Comparison of ENCODE assay signal across 19 mouse cellular contexts in the genomic region with DNA sequence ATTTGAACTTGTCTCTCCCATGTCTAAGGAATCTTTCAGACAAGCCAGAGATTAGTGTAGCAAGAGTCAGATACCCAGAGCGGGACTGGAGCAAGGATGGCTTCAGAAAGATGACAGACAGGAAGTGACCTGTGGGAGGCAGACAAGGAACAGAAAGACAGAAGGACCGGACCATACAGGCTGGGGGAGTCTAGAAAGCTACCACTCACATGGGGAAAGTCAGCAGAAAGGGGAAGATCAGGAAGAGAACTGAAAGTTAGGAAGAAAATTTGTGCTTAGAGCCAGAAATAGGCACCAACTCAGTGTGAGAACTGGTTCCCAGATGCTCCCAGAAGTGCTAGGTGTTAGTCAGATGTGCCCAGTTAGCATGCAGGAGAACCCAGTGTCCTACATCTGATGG.
A peak's percentile ranks its signal among the peaks of the same experiment; 100 is the strongest.
DNase-seq lines count a peak whose midpoint lies in the region; ATAC-seq lines count a peak whose summit lies in the region.
"Had no signal": no experiment of that assay in that cellular context is flagged by ENCODE, and none has a peak within 500 bp of the region (broad histone marks: within the 10 kb centered on the region; RNA-seq: fewer than 3 reads in every experiment).

No protein-coding gene starts in this region.

- H3K27me3 ChIP-seq in heart, embryonic 14.5 days (ENCODE audit: control insufficient read depth, insufficient read depth, low read length): no peaks in the 10 kb centered on the region
- no peaks in the 10 kb centered on the region for H3K27me3 ChIP-seq in lung, embryonic 15.5 days
- H3K27me3 ChIP-seq in limb, embryonic 15.5 days: no peaks in the 10 kb centered on the region
- H3K27me3 ChIP-seq in intestine, embryonic 15.5 days (replicated peaks): no peaks in the 10 kb centered on the region
- H3K27me3 ChIP-seq: forebrain, embryonic 12.5 days; midbrain, embryonic 13.5 days; neural tube, embryonic 15.5 days had no signal

- H3K9me3 ChIP-seq in heart, embryonic 14.5 days (ENCODE audit: control insufficient read depth, low read length): no peaks in the 10 kb centered on the region
- no peaks in the 10 kb centered on the region for H3K9me3 ChIP-seq in lung, embryonic 15.5 days
- H3K9me3 ChIP-seq in limb, embryonic 15.5 days: no peaks in the 10 kb centered on the region
- no peaks in the 10 kb centered on the region for H3K9me3 ChIP-seq in intestine, embryonic 15.5 days
- H3K9me3 ChIP-seq: forebrain, embryonic 12.5 days; hindbrain, embryonic 10.5 days; midbrain, embryonic 13.5 days; neural tube, embryonic 15.5 days had no signal

- DNase-seq in heart, postnatal 4 days: no peak
- DNase-seq in lung, adult 18-20 months: no peak
- no peak for DNase-seq in testis, postnatal 14 days (ENCODE audit: low spot score)
- DNase-seq: adrenal gland, postnatal 10 days; cerebellum, adult 11-12 months; gastrocnemius, postnatal 14 days; kidney, adult 9 months; left cerebral cortex, postnatal 4 days; lung, postnatal 4 days; thymus, adult 18-20 months had no signal

- 41% methylated on average over 2 of the region's 2 CpGs for WGBS in heart, embryonic 14.5 days
- 79% methylated on average over 2 of the region's 2 CpGs for WGBS in lung, embryonic 15.5 days
- 72% methylated on average over 2 of the region's 2 CpGs for WGBS in limb, embryonic 15.5 days
- WGBS in intestine, embryonic 15.5 days: 74% methylated on average over 2 of the region's 2 CpGs

- H3K36me3 ChIP-seq in heart, embryonic 14.5 days (ENCODE audit: control insufficient read depth, insufficient read depth, low read length): 0 out of 2 replicates have a peak, but pooled peaks cover 4% of the 10 kb centered on the region
- no peaks in the 10 kb centered on the region for H3K36me3 ChIP-seq in lung, embryonic 15.5 days
- 0 out of 2 replicates have a peak, but pooled peaks cover 2% of the 10 kb centered on the region for H3K36me3 ChIP-seq in limb, embryonic 15.5 days
- no peaks in the 10 kb centered on the region for H3K36me3 ChIP-seq in intestine, embryonic 15.5 days
- H3K36me3 ChIP-seq: forebrain, embryonic 12.5 days; midbrain, embryonic 13.5 days; neural tube, embryonic 15.5 days had no signal

- no peak overlapping the region for H3K4me3 ChIP-seq in heart, embryonic 14.5 days (ENCODE audit: control insufficient read depth in 1 of 2, insufficient read depth in 1 of 2, low read depth in 1 of 2, low read length in 2 of 2)
- H3K4me3 ChIP-seq in lung, embryonic 15.5 days: no peak overlapping the region
- no peak overlapping the region for H3K4me3 ChIP-seq in limb, embryonic 15.5 days
- no peak overlapping the region for H3K4me3 ChIP-seq in intestine, embryonic 15.5 days (replicated peaks)
- H3K4me3 ChIP-seq: forebrain, embryonic 12.5 days; hindbrain, embryonic 10.5 days; midbrain, embryonic 13.5 days; myocyte; neural tube, embryonic 15.5 days had no signal

- ATAC-seq in heart, embryonic 14.5 days (ENCODE audit: insufficient number of reproducible peaks, insufficient read depth, low FRiP score, low read depth): no peak
- no peak for ATAC-seq in lung, embryonic 15.5 days (ENCODE audit: borderline replicate concordance, extremely low read depth, low FRiP score, low TSS enrichment)
- ATAC-seq in limb, embryonic 15.5 days (ENCODE audit: insufficient number of reproducible peaks, low FRiP score, low TSS enrichment, low read depth): no peak
- no peak for ATAC-seq in intestine, embryonic 15.5 days
- ATAC-seq: midbrain, embryonic 13.5 days had no signal

- peak overlapping the region; percentile 89 to 97 for H3K27ac ChIP-seq in heart, embryonic 14.5 days (replicated peaks in 1 of 2; ENCODE audit: control insufficient read depth in 1 of 2, insufficient read depth in 1 of 2, low read depth in 2 of 2, low read length in 2 of 2)
- H3K27ac ChIP-seq in lung, embryonic 15.5 days: peak overlapping the region; percentile 33; the same call in 1 of the 2 replicates
- H3K27ac ChIP-seq in limb, embryonic 15.5 days: peak overlapping the region; percentile 43; the same call in 1 of the 2 replicates
- no peak overlapping the region for H3K27ac ChIP-seq in intestine, embryonic 15.5 days
- H3K27ac ChIP-seq: forebrain, embryonic 12.5 days; hindbrain, embryonic 10.5 days; midbrain, embryonic 13.5 days; neural tube, embryonic 15.5 days had no signal

- no peak overlapping the region for H3K4me2 ChIP-seq in heart, embryonic 14.5 days (ENCODE audit: low read length)
- no peak overlapping the region for H3K4me2 ChIP-seq in lung, embryonic 15.5 days
- no peak overlapping the region for H3K4me2 ChIP-seq in limb, embryonic 15.5 days
- H3K4me2 ChIP-seq in intestine, embryonic 15.5 days (replicated peaks): no peak overlapping the region
- H3K4me2 ChIP-seq: forebrain, embryonic 12.5 days; midbrain, embryonic 13.5 days; neural tube, embryonic 15.5 days had no signal

- H3K9ac ChIP-seq in heart, embryonic 14.5 days (ENCODE audit: low read length): peak overlapping the region; percentile 57; the same call in 1 of the 2 replicates
- H3K9ac ChIP-seq in lung, embryonic 15.5 days: no peak overlapping the region
- H3K9ac ChIP-seq in limb, embryonic 15.5 days: no peak overlapping the region
- no peak overlapping the region for H3K9ac ChIP-seq in intestine, embryonic 15.5 days
- H3K9ac ChIP-seq: forebrain, embryonic 12.5 days; midbrain, embryonic 13.5 days; neural tube, embryonic 15.5 days had no signal

- H3K4me1 ChIP-seq in heart, embryonic 14.5 days (ENCODE audit: control insufficient read depth in 2 of 2, insufficient read depth in 2 of 2, low read length in 2 of 2): peaks cover 65 to 76% of the 10 kb centered on the region in 2 experiments
- peaks cover 52% of the 10 kb centered on the region for H3K4me1 ChIP-seq in lung, embryonic 15.5 days
- H3K4me1 ChIP-seq in limb, embryonic 15.5 days: peaks cover 44% of the 10 kb centered on the region
- H3K4me1 ChIP-seq in intestine, embryonic 15.5 days (replicated peaks): peaks cover 16% of the 10 kb centered on the region; the same call in 1 of the 2 replicates
- H3K4me1 ChIP-seq: midbrain, embryonic 13.5 days had no signal
